Mouse (Mus musculus): ENCODE results near the gene Siglecf. TPM values are rescaled to one million over a fixed set of nuclear protein-coding genes. Genes with fewer than 3 reads are reported as not detected.

Gene Siglecf
- polyA plus RNA-seq, 1 experiment from 2014 or later, result 0.08 TPM

- 19% methylated on average over 5 of the region's 5 CpGs for WGBS
- Histone ChIP-seq H3K27ac (ENCODE audit: poor library complexity, severe bottlenecking) (no peak overlapping the region), H3K36me3 (no peaks in the 10 kb centered on the region)
These were observed 27.1 kb downstream of the Siglecf start for GRCm38 (mm10) chr7:43378226-43378625.

GRCm38 (mm10) chr7:43392349-43393121 is 41.4 kb downstream of the Siglecf start:
- Histone ChIP-seq H3K27me3 (replicated peaks) (no peaks in the 10 kb centered on the region), H3K4me1 (replicated peaks) (no peaks in the 10 kb centered on the region), H3K4me2 (no peak overlapping the region), H3K9ac (no peak overlapping the region), H3K9me3 (replicated peaks) (no peaks in the 10 kb centered on the region), H3K4me3 (no peak overlapping the region), H3K36me3 (no peaks in the 10 kb centered on the region), H3K27ac (ENCODE audit: poor library complexity, severe bottlenecking) (no peak overlapping the region)
- WGBS, result 74% methylated on average over 8 of the region's 8 CpGs
- ATAC-seq (ENCODE audit: insufficient number of reproducible peaks, low FRiP score), result no peak

More at GRCm38 (mm10) chr7:43378226-43378625, 27.1 kb downstream of the Siglecf start:
- H3K27me3 ChIP-seq (replicated peaks), result no peaks in the 10 kb centered on the region
- no peaks in the 10 kb centered on the region for H3K9me3 ChIP-seq (replicated peaks)
- no peak for ATAC-seq (ENCODE audit: insufficient number of reproducible peaks, low FRiP score)
- H3K4me3 ChIP-seq, result no peak overlapping the region
- no peak overlapping the region for H3K9ac ChIP-seq
- H3K4me1 ChIP-seq (replicated peaks), result no peaks in the 10 kb centered on the region
- no peak overlapping the region for H3K4me2 ChIP-seq

- Histone ChIP-seq H3K27me3 (replicated peaks) (no peaks in the 10 kb centered on the region), H3K9me3 (replicated peaks) (no peaks in the 10 kb centered on the region), H3K4me1 (replicated peaks) (no peaks in the 10 kb centered on the region), H3K9ac (no peak overlapping the region), H3K4me2 (no peak overlapping the region), H3K27ac (ENCODE audit: poor library complexity, severe bottlenecking) (no peak overlapping the region), H3K36me3 (no peaks in the 10 kb centered on the region), H3K4me3 (no peak overlapping the region)
- no peak for ATAC-seq (ENCODE audit: insufficient number of reproducible peaks, low FRiP score)
- 76% methylated on average over 2 of the region's 2 CpGs for WGBS
These were observed 48.4 kb downstream of the Siglecf start for GRCm38 (mm10) chr7:43399501-43399900.

GRCm38 (mm10) chr7:43402718-43403117 is 51.6 kb downstream of the Siglecf start:
- no peak overlapping the region for H3K4me2 ChIP-seq
- whole genome bisulfite sequencing, result 32% methylated on average over 2 of the region's 2 CpGs
- no peak for ATAC-seq (ENCODE audit: insufficient number of reproducible peaks, low FRiP score)
- H3K27ac ChIP-seq (ENCODE audit: poor library complexity, severe bottlenecking), result no peak overlapping the region
- H3K9me3 ChIP-seq (replicated peaks), result no peaks in the 10 kb centered on the region
- H3K27me3 ChIP-seq (replicated peaks), result no peaks in the 10 kb centered on the region
- H3K9ac ChIP-seq, result no peak overlapping the region
- no peaks in the 10 kb centered on the region for H3K36me3 ChIP-seq
- H3K4me3 ChIP-seq, result no peak overlapping the region
- H3K4me1 ChIP-seq (replicated peaks), result no peaks in the 10 kb centered on the region

- H3K9ac ChIP-seq, result no peak overlapping the region
- H3K9me3 ChIP-seq (replicated peaks), result no peaks in the 10 kb centered on the region
- no peaks in the 10 kb centered on the region for H3K36me3 ChIP-seq
- no peaks in the 10 kb centered on the region for H3K27me3 ChIP-seq (replicated peaks)
- ATAC-seq (ENCODE audit: insufficient number of reproducible peaks, low FRiP score), result no peak
- no peaks in the 10 kb centered on the region for H3K4me1 ChIP-seq (replicated peaks)
- H3K4me3 ChIP-seq, result no peak overlapping the region
- H3K27ac ChIP-seq (ENCODE audit: poor library complexity, severe bottlenecking), result no peak overlapping the region
- WGBS, result 77% methylated on average over 3 of the region's 3 CpGs
- no peak overlapping the region for H3K4me2 ChIP-seq
These were observed 56.4 kb downstream of the Siglecf start for GRCm38 (mm10) chr7:43407573-43407972.

GRCm38 (mm10) chr7:43408131-43408553 is 57.0 kb downstream of the Siglecf start, which contains the start of gene Siglecg:
Siglecg (plus strand) TSS chr7:43408204.
- H3K36me3 ChIP-seq, result no peaks in the 10 kb centered on the region
- no peak within 1 kb of the TSS for H3K9ac ChIP-seq
- H3K27ac ChIP-seq (ENCODE audit: poor library complexity, severe bottlenecking), result no peak within 1 kb of the TSS
- no peaks in the 10 kb centered on the region for H3K4me1 ChIP-seq (replicated peaks)
- 70% methylated on average over 4 of the region's 4 CpGs for WGBS
- no peak within 1 kb of the TSS for H3K4me3 ChIP-seq
- no peak within 1 kb of the TSS for H3K4me2 ChIP-seq
- no peaks in the 10 kb centered on the region for H3K9me3 ChIP-seq (replicated peaks)
- H3K27me3 ChIP-seq (replicated peaks), result no peaks in the 10 kb centered on the region
- no peak for ATAC-seq (ENCODE audit: insufficient number of reproducible peaks, low FRiP score)

GRCm38 (mm10) chr7:43409084-43409483 is 57.9 kb downstream of the Siglecf start:
- Histone ChIP-seq H3K9me3 (replicated peaks) (no peaks in the 10 kb centered on the region), H3K4me3 (no peak overlapping the region), H3K4me2 (no peak overlapping the region), H3K36me3 (no peaks in the 10 kb centered on the region), H3K27me3 (replicated peaks) (no peaks in the 10 kb centered on the region), H3K27ac (ENCODE audit: poor library complexity, severe bottlenecking) (no peak overlapping the region), H3K4me1 (replicated peaks) (no peaks in the 10 kb centered on the region), H3K9ac (no peak overlapping the region)
- no peak for ATAC-seq (ENCODE audit: insufficient number of reproducible peaks, low FRiP score)
- WGBS, result 55% methylated on average over 3 of the region's 3 CpGs

Other genes with a start within 250 kb of the Siglecf start
- not detected in 2 replicates for gene Zfp936, start 237.1 kb upstream of the Siglecf start, polyA plus RNA-seq (2016; fragmentation: Nextera tagmentation; extraction: Ambion mirVana)
- gene Zfp715, start 38.0 kb upstream of the Siglecf start, polyA plus RNA-seq (2016; fragmentation: Nextera tagmentation; extraction: Ambion mirVana), result 10.6 and 11.3 TPM in 2 replicates
- not detected in 2 replicates for gene Siglecg, start 56.9 kb downstream of the Siglecf start, polyA plus RNA-seq (2016; fragmentation: Nextera tagmentation; extraction: Ambion mirVana)
- gene Lim2, start 76.3 kb downstream of the Siglecf start, polyA plus RNA-seq (2016; fragmentation: Nextera tagmentation; extraction: Ambion mirVana), result 0.22 TPM in 1 of 2 replicates, not detected in the other
- 0.27 TPM in 1 of 2 replicates, not detected in the other for gene Nkg7, start 85.7 kb downstream of the Siglecf start, polyA plus RNA-seq (2016; fragmentation: Nextera tagmentation; extraction: Ambion mirVana)
- not detected in 2 replicates for gene Cldnd2, start 89.4 kb downstream of the Siglecf start, polyA plus RNA-seq (2016; fragmentation: Nextera tagmentation; extraction: Ambion mirVana)
- 460 and 473 TPM in 2 replicates for gene Etfb, start 92.7 kb downstream of the Siglecf start, polyA plus RNA-seq (2016; fragmentation: Nextera tagmentation; extraction: Ambion mirVana)
- 0.46 TPM in 1 of 2 replicates, not detected in the other for gene Gm45233, start 92.8 kb downstream of the Siglecf start, polyA plus RNA-seq (2016; fragmentation: Nextera tagmentation; extraction: Ambion mirVana)
- 2.1 and 2.4 TPM in 2 replicates for gene Vsig10l, start 111.8 kb downstream of the Siglecf start, polyA plus RNA-seq (2016; fragmentation: Nextera tagmentation; extraction: Ambion mirVana)
- gene Iglon5, start 138.7 kb downstream of the Siglecf start, polyA plus RNA-seq (2016; fragmentation: Nextera tagmentation; extraction: Ambion mirVana), result 0.10 and 0.14 TPM in 2 replicates
- not detected in 2 replicates for gene 4931406B18Rik, start 154.6 kb downstream of the Siglecf start, polyA plus RNA-seq (2016; fragmentation: Nextera tagmentation; extraction: Ambion mirVana)
- gene Cd33, start 193.1 kb downstream of the Siglecf start, polyA plus RNA-seq (2016; fragmentation: Nextera tagmentation; extraction: Ambion mirVana), result 0.30 and 0.52 TPM in 2 replicates
- gene Zfp658, start 210.9 kb downstream of the Siglecf start, polyA plus RNA-seq (2016; fragmentation: Nextera tagmentation; extraction: Ambion mirVana), result 1.5 TPM in 2 replicates
- 8.5 and 8.6 TPM in 2 replicates for gene Zfp719, start 228.3 kb downstream of the Siglecf start, polyA plus RNA-seq (2016; fragmentation: Nextera tagmentation; extraction: Ambion mirVana)

Data from heart, embryonic 12.5 days (tissue).